Mouse (Mus musculus) ES-E14 (cell line): ENCODE results near the gene Celsr1. TPM values are rescaled to one million over a fixed set of nuclear protein-coding genes. Genes with fewer than 3 reads are reported as not detected.

Source experiments
- DNase-seq: peaks from one replicate; pipeline ENCODE4 v3.0.0-alpha.2; 2013; ENCODE audit warnings: low read depth, low spot score
- H3K27ac ChIP-seq: 2 replicates; pipeline ENCODE4 v1.5.1; 2012; ENCODE audit warnings: low read depth, mild to moderate bottlenecking, low read length, moderate library complexity, mixed read lengths; ENCODE audit not compliant: poor library complexity, insufficient read depth, severe bottlenecking
- H3K36me3 ChIP-seq: 2 replicates; pipeline ENCODE4 v1.6.1; 2012; ENCODE audit warnings: mild to moderate bottlenecking, low read length, moderate library complexity, mixed read lengths; ENCODE audit not compliant: control insufficient read depth, poor library complexity, insufficient read depth, severe bottlenecking
- H3K4me1 ChIP-seq, 2 experiments: fragments of 150-350 bp in 1 of 2; sonication (generic) in 1 of 2; 2 replicates each; pipeline ENCODE4 v1.6.1; 2012; ENCODE audit warnings: low read length in 2 of 2, mild to moderate bottlenecking in 1 of 2, mixed read lengths in 1 of 2; ENCODE audit not compliant: control insufficient read depth in 2 of 2, insufficient read depth in 2 of 2, poor library complexity in 1 of 2
- H3K4me3 ChIP-seq, 2 experiments: fragments of 150-350 bp in 1 of 2; sonication (generic) in 1 of 2; 2 replicates each; pipeline ENCODE4 v1.5.1; 2012; ENCODE audit warnings: low read length in 2 of 2, low read depth in 1 of 2, mild to moderate bottlenecking in 1 of 2, mixed read lengths in 1 of 2; ENCODE audit not compliant: insufficient read depth in 1 of 2, poor library complexity in 1 of 2, severe bottlenecking in 1 of 2
- H3K9ac ChIP-seq: 2 replicates; pipeline ENCODE4 v1.6.1; 2012; ENCODE audit warnings: low read depth, mild to moderate bottlenecking, low read length, mixed read lengths; ENCODE audit not compliant: poor library complexity, insufficient read depth, severe bottlenecking
- H3K9me3 ChIP-seq: fragments of 150-350 bp; sonication (generic); 2 replicates; pipeline ENCODE4 v1.6.1; 2012; ENCODE audit warnings: low read depth, mild to moderate bottlenecking, low read length; ENCODE audit not compliant: control insufficient read depth, insufficient read depth
- CHD2 ChIP-seq: IDR thresholded peaks from 2 replicates; pipeline ENCODE4 v1.6.1; 2014; ENCODE audit warnings: mild to moderate bottlenecking, low read depth, low read length, inconsistent platforms
- HCFC1 ChIP-seq: IDR thresholded peaks from 2 replicates; pipeline ENCODE4 v1.6.1; 2012; ENCODE audit warnings: low read length, inconsistent platforms, borderline replicate concordance; ENCODE audit not compliant: insufficient read depth
- MAFK ChIP-seq: IDR thresholded peaks from 2 replicates; pipeline ENCODE4 v1.6.1; 2014; ENCODE audit warnings: mild to moderate bottlenecking, low read depth, low read length, inconsistent platforms; ENCODE audit not compliant: insufficient read depth
- ZC3H11A ChIP-seq: IDR thresholded peaks from 2 replicates; pipeline ENCODE4 v1.6.1; 2012; ENCODE audit warnings: low read depth, mild to moderate bottlenecking, inconsistent platforms, low read length, borderline replicate concordance
- ZNF384 ChIP-seq: IDR thresholded peaks from 2 replicates; pipeline ENCODE4 v1.6.1; 2012; ENCODE audit warnings: low read depth, low read length, inconsistent platforms
- in situ Hi-C, 2 experiments: fragments of 600-800 bp; cut with MboI; formaldehyde crosslinking; loops; one replicate each; pipeline ENCODE4 v1.15.1; 2025; ENCODE audit warnings: low sequenced_read_pairs in 2 of 2, inconsistent platforms in 1 of 2; ENCODE audit not compliant: unreplicated experiment in 2 of 2
- total RNA-seq: library from RNA; depleted of rRNA; stranded (reverse); fragments of 300-350 nt; gene quantifications from 2 replicates; pipeline ENCODE4 v1.2.3, GENCODE M21; 2012

Celsr1 gene
- total RNA-seq, 1 experiment = 12.6 TPM

GRCm38 (mm10) chr15:85900801-85901200 is 132.8 kb downstream of the Celsr1 start:
- peaks cover 0 to 19% of the 10 kb centered on the region in 2 experiments; a peak in 1 of 4 replicates for H3K4me1 ChIP-seq
- TF ChIP-seq CHD2 = no peak
- no peak for TF ChIP-seq ZC3H11A
- peak overlapping the region; percentile 35 to 36; a peak in 3 of 4 replicates for H3K4me3 ChIP-seq
- H3K36me3 ChIP-seq = peaks cover 17% of the 10 kb centered on the region; the same call in 1 of the 2 replicates
- DNase-seq = no peak
- no peaks in the 10 kb centered on the region for H3K9me3 ChIP-seq
- H3K27ac ChIP-seq = no peak overlapping the region
- peak overlapping the region; percentile 32; the same call in 1 of the 2 replicates for H3K9ac ChIP-seq
- in situ Hi-C loops = loop anchor here in 1 of 2 experiments (25.0 kb wide), 1 partner anchor 236 kb away; no protein-coding TSS in a partner anchor

GRCm38 (mm10) chr15:85900318-85900717 is 133.3 kb downstream of the Celsr1 start:
- H3K9me3 ChIP-seq = no peaks in the 10 kb centered on the region
- H3K27ac ChIP-seq = no peak overlapping the region
- no peak overlapping the region for H3K4me3 ChIP-seq
- TF ChIP-seq MAFK (no peak), ZNF384 (no peak), HCFC1 (no peak), CHD2 (no peak), ZC3H11A (no peak)
- H3K9ac ChIP-seq = no peak overlapping the region
- peaks cover 17% of the 10 kb centered on the region; the same call in 1 of the 2 replicates for H3K36me3 ChIP-seq
- H3K4me1 ChIP-seq = peaks cover 0 to 19% of the 10 kb centered on the region in 2 experiments; a peak in 1 of 4 replicates
- in situ Hi-C loops = loop anchor here in 1 of 2 experiments (25.0 kb wide), 1 partner anchor 237 kb away; no protein-coding TSS in a partner anchor
- no peak for DNase-seq

- Histone ChIP-seq H3K9me3 (no peaks in the 10 kb centered on the region), H3K4me3 (no peak overlapping the region), H3K36me3 (peaks cover 21% of the 10 kb centered on the region; the same call in 1 of the 2 replicates), H3K9ac (no peak overlapping the region), H3K27ac (no peak overlapping the region), H3K4me1 (peaks cover 0 to 11% of the 10 kb centered on the region in 2 experiments; a peak in 1 of 4 replicates)
- TF ChIP-seq CHD2 (no peak), MAFK (no peak), HCFC1 (no peak), ZNF384 (no peak), ZC3H11A (no peak)
- DNase-seq = no peak
- in situ Hi-C loops = no loop called here
Measured at GRCm38 (mm10) chr15:85899396-85899795, 134.2 kb downstream of the Celsr1 start.

GRCm38 (mm10) chr15:85897113-85897512 is 136.5 kb downstream of the Celsr1 start:
- Histone ChIP-seq H3K27ac (no peak overlapping the region), H3K4me3 (no peak overlapping the region), H3K9ac (no peak overlapping the region), H3K36me3 (peaks cover 32% of the 10 kb centered on the region; the same call in 1 of the 2 replicates), H3K9me3 (no peaks in the 10 kb centered on the region), H3K4me1 (peaks cover 0 to 2% of the 10 kb centered on the region in 2 experiments; a peak in 1 of 4 replicates)
- in situ Hi-C loops = no loop called here
- no peak for DNase-seq
- TF ChIP-seq CHD2 (no peak), HCFC1 (no peak), ZC3H11A (no peak), MAFK (no peak), ZNF384 (no peak)
